Mouse (Mus musculus): ENCODE measurements around the gene Supt3.

GRCm38 (mm10) chr17:44831201-44831600, 54.2 kb downstream of the Supt3 start:
- no peak for TF ChIP-seq POLR2A (IDR thresholded peaks at IDR 0.05; ENCODE audit: insufficient read depth, low read length)
- TF ChIP-seq EP300 (IDR thresholded peaks at IDR 0.05; ENCODE audit: insufficient read depth, low read depth, low read length), result no peak
- TF ChIP-seq CTCF (IDR thresholded peaks at IDR 0.05; ENCODE audit: low read depth, low read length), result no peak

Measured in ES-Bruce4 (cell line).